Mouse (Mus musculus) thymus, postnatal 36 days (tissue): ENCODE results near the gene Il1r2.

Experiments
- DNase-seq, 2 experiments: peaks; one replicate each; pipeline ENCODE4 v3.0.0; 2022; ENCODE audit warnings: mixed read lengths in 2 of 2

Il1r2 gene

GRCm38 (mm10) chr1:40073779-40074178 is at the start of gene Il1r2:
TSS of gene Il1r2 (plus strand) at chr1:40074079.
- no peak for DNase-seq

DNA sequence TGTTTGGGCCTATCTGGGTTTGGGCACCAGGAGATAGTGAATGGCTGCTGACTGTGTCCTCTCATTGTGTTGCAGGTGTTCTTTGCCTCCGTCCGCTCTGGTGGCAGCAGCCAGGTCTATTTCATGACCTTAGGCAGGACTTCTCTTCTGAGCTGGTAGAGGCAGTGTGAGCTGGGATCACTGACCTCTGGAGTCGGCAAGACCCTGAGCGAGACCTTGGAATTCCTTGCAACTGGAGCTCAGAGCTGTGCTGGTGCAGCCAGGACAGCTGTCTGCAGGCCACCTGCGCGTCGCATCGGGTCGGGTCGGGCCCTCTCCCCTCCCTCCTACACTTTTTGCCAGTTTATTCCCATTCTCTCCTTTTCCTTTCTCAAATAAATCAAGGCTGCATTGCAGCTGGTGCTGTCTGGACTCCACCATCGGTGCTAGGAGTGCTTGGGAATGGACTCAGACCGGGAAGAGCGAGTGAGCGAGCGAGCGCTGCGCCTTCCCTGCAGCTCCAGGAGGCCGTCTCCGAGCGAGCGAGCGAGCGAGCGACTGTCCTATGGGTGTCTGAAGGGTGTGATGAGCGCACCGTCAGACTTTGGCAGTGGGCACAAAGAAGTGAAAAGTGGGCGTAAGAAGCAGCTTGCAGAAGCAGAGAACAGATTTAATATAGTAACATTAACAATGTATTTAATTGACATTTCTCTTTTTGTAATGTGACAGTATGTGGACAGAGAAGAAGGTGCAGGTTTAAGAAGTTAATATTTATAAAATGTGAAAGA is 49.1 kb upstream of the Il1r2 start:
- no peak for DNase-seq

DNA sequence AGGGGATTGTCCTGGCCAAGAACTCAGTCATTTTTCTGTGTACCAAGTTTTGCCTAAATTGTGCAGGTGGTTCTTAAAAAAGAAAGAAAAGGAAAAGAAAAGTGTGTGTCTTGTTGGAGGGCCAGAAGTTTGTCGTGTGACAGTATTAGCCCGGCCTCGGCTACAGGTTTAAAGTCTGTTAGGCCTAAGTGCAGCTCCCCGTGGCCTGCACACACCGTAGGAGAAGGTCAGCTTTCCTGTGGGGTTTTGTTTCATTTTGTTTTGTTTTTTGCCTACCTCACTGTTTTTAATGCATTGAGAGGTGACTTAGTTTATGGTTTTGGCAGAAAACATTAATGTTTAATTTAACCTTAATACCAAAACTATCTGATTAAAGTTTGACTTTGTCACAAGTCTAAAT is 48.5 kb upstream of the Il1r2 start:
- no peak for DNase-seq

DNA sequence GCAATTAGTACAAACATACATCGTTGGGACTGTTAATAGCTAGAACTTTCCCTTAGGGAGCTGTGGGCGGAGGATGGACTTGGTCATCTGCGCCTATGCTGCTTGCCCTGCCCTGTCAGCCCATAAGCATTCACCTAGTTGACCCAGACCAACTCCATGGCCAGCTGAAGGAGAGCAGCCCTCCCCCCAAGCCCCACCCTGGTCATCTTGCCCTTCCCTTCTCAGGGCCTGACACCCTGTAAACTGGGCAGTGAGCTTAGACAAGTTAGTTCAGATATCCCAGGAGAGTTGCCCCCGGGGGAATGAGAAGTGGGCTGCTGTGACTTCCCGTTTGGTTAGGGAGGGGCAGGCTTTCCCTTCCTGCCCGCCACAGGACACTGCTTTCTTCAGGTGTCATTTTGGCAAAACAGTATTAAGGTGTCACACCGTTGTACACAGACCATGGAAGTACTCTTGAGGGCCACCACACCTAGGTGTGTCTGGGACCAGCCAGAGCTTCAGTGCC is 46.7 kb upstream of the Il1r2 start:
- no peak for DNase-seq

DNA sequence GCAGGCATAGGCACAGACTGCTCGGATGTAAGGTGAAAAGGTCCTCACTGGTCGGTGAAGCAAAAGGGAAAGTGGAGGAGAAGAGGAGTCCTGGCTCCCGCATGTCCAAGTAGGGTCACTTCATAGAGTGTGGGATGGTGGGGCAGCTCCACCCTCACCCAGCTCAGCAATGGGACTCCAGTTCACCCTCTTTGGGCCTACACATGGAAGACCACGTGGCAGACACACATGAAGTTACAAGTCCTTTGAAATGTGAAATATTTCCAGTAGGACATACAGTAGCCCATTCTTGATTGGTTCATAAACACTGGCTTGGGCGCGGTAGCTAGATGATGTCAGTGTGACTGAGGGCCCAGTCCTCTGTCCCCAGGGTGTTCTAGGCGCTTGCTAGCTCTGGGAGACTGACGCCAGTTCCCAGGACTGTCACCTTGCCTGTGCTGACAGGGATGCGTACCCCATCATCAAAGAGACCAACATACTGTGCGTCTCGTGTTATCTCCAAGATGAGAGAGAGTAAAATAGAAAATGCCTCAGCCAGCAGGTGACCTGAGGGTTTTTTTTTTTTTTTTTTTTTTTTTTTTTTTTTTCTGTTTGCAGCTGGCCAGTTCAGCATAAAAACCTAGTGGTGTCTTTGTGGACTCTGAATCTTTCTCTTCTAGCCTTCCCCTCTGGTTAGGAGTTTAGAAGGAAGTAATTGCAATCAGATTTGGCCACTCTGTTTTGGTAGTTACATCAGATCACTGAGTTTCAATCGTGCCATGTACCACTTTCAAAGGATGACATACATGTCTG is 45.5 kb upstream of the Il1r2 start:
- no peak for DNase-seq

- DNase-seq: no peak
Observed at GRCm38 (mm10) chr1:40029597-40029996, 44.3 kb upstream of the Il1r2 start.

DNA sequence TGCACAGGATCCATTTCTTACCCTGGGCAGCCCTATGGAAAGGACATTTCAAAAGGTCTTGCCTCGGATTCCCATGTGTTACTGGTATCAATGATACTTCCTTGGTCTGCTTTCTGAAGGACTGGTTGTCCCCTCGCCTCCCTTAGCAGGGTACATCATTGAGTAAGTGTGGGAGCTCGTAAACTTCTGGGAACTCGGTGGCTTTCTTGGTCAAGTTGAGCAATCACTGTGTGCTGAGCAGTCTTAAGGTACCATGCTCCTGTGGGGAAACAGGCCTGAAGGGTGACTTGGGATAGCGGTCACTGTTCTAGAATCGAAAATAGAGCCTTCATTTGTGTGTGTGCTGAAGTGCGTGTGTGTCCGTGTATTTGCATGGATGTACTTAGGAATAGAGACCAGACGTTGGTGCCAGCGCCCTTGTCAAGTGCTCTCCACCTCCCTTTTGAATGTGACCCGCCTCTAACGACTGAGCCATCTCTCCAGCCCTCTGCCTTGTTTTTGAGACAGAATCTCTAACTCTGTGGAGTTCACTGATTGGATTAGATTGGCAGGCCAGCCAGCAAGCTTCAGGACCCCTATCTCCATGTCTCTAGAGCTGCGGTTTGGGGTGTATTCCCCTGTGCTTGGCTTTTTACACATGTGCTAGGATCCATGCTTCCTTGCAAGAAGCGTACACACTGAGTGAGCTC is 43.4 kb upstream of the Il1r2 start:
- DNase-seq: no peak

DNA sequence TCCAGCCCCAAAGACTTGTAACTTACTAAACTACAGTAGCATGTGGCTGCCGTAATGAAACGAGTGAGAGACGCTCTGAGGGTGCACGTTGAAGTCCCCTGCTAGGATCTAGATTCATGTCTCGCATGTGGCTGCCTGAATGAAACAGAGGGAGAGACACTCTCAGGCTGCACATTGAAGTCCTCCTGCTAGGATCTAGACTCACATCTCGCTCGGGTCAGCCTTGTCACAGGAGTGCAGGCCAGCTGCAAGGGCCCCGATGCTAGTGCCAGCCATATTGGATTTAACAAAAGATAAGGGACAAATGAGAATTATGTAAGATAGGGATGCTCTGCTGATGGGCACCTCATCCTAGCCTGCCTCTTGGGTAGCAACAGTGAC is 42.9 kb upstream of the Il1r2 start:
- DNase-seq: no peak

GRCm38 (mm10) chr1:40031626-40032025 is 42.3 kb upstream of the Il1r2 start:
- no peak for DNase-seq

GRCm38 (mm10) chr1:40033315-40033714 is 40.6 kb upstream of the Il1r2 start:
- no peak for DNase-seq

DNA sequence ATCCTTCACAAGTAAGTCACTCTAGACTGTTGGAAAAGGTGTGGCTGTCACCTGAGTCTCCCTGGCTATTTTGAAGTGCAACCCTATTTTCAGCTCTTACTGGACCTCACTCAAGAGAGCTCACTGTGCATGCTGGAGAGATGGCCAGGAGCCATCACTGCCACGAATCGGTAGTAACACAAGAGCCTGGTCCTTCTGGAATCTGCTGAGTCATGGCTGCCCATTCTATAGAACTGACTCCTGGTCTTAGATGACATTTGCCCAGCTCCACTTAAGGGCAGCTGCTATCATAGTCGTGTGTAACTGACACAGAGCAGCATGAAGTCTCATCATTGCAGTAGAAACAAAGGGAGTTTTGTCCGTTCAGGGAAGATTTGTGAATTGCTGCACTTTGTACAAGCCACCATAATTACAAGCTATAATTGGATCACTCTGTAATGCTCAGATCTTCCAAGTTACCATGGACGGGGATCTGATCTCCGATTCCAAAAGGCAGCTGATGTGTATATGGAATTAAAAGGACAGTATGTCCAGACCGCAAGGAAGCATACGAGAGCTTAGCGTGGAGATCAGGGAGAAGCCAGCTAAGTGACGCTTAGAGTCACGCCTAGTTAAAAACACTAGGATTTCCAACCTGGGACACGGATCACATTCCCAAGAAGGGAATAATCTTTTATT is 40.0 kb upstream of the Il1r2 start:
- DNase-seq: no peak

GRCm38 (mm10) chr1:40037831-40038230 is 36.0 kb upstream of the Il1r2 start:
- no peak for DNase-seq

- DNase-seq: no peak
Observed at GRCm38 (mm10) chr1:40045686-40046085, 28.2 kb upstream of the Il1r2 start.

GRCm38 (mm10) chr1:40046600-40046999 is 27.3 kb upstream of the Il1r2 start:
- no peak for DNase-seq

GRCm38 (mm10) chr1:40051157-40051556 is 22.7 kb upstream of the Il1r2 start:
- DNase-seq: no peak

GRCm38 (mm10) chr1:40052156-40052555 is 21.7 kb upstream of the Il1r2 start:
- no peak for DNase-seq

DNA sequence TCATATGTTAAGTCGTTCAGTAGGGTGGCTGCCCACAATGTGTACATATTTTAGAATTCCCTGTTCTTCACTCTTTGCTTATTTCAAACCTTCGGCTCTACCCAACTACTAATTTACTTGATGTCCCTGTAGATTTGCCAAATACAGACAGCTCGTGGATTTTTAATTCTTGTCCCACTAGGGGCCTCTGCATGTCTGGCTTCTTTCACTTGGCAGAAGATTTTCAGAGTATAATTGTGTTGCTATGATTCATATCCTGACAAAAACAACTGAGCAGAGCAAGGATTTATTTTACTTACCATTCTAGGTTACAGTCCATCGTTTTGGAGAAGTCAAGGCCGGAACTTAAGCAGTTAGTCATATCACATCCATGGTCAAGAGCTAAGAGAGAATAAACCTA is 20.8 kb upstream of the Il1r2 start:
- no peak for DNase-seq

DNA sequence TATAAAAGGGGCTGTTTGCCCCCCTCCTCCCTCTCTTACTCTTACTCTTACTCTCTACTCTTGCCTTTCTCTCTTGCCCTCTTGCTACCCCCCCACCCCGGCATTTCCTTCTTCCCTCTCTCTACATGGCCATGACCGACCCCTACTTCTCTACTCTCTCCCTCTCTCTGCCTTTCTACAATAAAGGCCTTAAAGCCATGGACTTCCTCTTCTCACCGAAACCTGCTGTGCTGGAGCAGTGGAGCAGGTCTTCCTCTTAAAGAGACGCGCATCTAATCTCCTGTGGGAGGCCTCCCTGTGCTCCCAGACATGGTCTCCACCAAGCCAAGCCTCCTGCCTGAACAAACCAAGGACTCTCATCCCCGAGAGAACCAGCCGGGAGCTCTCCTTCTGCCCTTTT is 18.8 kb upstream of the Il1r2 start:
- no peak for DNase-seq

DNA sequence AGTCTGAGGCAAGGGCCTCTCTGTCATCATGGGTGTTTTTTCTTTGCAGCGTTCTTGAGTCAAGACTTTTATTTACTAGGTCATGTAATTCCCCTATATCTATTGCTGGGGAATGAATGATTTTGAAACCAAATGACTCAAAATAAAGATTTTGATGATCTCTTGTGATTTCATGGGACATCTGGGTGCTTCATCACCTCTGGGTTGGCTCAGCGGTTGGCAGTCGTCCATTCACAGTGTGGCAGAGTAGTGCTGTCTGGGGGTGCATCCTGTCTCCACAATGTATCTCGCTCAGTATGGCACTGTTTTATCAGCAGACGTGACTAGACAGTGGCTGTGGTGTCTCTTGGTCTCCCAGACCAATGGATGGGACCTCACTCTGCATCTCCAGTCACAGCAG is 17.9 kb upstream of the Il1r2 start:
- no peak for DNase-seq

GRCm38 (mm10) chr1:40057351-40057750 is 16.5 kb upstream of the Il1r2 start:
- no peak for DNase-seq

DNA sequence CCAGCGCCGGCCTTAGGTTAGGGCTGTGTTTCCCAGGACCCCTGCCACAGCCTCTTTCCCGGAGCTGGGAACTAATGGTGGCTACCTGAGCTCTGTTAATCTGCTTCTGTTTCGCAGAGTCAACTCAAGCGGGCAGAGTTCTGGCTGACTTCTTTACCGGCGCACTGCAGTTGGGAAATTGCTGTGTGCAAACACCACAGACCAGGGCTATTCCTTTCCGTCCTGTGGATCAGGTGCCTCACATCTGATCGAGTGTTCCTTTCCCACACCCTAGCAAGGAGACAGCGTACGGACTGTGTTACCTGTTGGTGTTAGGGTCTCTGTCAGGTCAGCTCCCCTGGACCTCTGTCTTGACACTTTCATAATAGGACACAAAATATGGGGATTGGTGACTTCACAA is 15.9 kb upstream of the Il1r2 start:
- no peak for DNase-seq

DNA sequence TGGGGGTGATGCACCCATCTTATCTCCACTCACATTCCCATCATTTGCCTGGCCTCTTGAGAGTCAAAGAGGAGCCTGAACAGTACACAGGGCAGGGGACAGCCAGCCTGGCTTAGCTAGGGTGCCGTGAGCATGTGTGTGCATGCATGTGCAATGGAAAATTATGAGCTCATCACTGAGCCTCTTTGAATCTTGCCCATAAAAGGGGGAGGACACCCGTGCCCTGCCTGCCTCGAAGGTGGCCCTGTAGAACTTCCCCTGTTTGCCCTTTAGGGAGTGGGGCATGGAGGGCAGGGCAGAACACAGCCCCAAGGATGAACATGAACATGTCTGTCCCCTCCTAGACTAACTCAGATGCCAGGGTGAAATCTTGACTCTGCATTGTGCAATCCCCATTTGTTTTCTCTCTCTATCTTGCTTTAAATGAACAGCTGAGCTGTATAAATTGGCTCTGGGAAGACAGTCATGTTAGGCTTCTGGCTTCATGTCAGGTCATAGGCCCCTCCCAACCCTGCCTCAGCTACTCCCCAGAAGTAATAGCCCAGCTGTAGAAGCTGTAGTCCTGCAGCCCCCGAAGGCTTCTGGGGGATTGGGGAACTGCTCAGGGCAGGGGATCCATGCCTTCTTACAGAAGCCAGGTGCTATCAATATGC is 14.6 kb upstream of the Il1r2 start:
- no peak for DNase-seq
